Mouse (Mus musculus) liver, adult 2 months (tissue): ENCODE data around the gene Brinp3.

ENCODE experiments used
- CTCF ChIP-seq: fragments of 200-500 bp; IDR thresholded peaks from 2 replicates; pipeline ENCODE4 v1.5.1; 2011; ENCODE audit warnings: low read depth, low read length, control low read depth
- POLR2A ChIP-seq: fragments of 200-500 bp; IDR thresholded peaks from 2 replicates; pipeline ENCODE4 v1.6.1; 2011; ENCODE audit warnings: low read length, control low read depth; ENCODE audit not compliant: insufficient read depth; ENCODE audit errors: extremely low read depth

DNA sequence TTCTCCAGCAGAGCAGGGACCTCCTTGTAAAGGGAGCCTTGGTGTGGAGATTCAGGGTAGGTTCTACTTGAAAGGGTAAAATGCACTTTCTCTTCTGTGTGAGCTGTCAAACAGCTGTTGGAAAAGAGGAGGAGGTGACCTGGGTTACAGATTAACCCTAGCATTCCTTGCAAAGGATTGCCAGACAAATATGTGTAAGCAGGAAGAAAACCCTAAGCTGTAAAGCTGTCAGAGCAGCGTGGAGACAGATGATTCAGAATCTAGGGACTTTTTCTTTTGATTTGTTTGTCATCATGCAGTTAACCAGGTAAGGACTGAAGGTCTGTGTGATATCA lies 4.2 kb downstream of the Brinp3 start:
- TF ChIP-seq POLR2A (no peak), CTCF (no peak)
